Mouse (Mus musculus): ENCODE data around the gene Man1c1. TPM values are rescaled to one million over a fixed set of nuclear protein-coding genes. Genes with fewer than 3 reads are reported as not detected.

Gene Man1c1
- polyA plus RNA-seq, 1 experiment, result 93.7 TPM

DNA sequence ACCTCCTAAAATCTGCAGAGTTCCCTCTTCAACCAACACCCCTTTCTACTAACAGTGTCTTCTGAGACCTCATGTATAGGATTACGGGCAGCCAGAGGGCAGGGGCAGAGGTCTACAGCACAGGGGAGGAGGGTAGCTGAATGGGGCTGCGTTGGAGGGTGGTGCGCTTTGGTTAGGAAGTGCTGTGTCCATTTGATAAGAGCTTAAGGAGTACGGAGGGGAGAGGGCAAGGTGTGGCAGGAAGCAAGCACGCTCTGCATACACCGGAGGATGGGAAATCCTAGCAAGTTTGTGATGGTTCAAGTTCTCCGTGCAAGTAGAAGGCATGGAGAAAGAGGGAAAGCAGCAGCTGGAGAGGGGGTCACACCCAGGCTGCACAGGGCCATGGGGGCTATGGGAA, 102.1 kb downstream of the Man1c1 start:
- Histone ChIP-seq H3K27ac (ENCODE audit: insufficient read depth, low read depth, low read length) (no peak overlapping the region), H3K4me1 (ENCODE audit: control insufficient read depth, insufficient read depth, low read length) (peaks cover 3% of the 10 kb centered on the region; the same call in 1 of the 2 replicates), H3K4me3 (ENCODE audit: insufficient read depth, low read length) (no peak overlapping the region)
- no peak for TF ChIP-seq POLR2A (IDR thresholded peaks at IDR 0.05; ENCODE audit: borderline replicate concordance, low read depth, low read length)

DNA sequence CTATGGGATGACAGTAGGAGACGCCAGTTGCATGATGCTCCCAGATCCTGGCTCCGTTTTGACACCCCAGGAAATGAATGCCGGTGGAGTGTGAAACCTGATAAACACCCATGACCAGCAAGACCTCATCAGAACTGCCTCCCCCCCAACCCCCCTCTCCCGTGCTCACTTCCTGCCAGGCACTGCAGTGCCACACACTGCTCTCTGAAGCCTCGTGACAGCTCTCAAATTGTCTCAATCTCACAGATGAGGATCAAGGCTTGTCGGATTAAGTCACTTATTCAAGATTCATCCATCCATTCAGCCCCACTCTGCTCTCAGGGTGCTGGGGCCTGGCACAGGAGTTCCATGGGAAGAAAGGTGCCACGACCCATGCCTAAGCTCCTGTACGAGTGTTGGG, 102.7 kb downstream of the Man1c1 start:
- Histone ChIP-seq H3K4me3 (ENCODE audit: insufficient read depth, low read length) (no peak overlapping the region), H3K4me1 (ENCODE audit: control insufficient read depth, insufficient read depth, low read length) (peaks cover 3% of the 10 kb centered on the region; the same call in 1 of the 2 replicates), H3K27ac (ENCODE audit: insufficient read depth, low read depth, low read length) (no peak overlapping the region)
- TF ChIP-seq CTCF (IDR thresholded peaks at IDR 0.05; ENCODE audit: low read depth, low read length) (no peak), POLR2A (IDR thresholded peaks at IDR 0.05; ENCODE audit: borderline replicate concordance, low read depth, low read length) (no peak)

DNA sequence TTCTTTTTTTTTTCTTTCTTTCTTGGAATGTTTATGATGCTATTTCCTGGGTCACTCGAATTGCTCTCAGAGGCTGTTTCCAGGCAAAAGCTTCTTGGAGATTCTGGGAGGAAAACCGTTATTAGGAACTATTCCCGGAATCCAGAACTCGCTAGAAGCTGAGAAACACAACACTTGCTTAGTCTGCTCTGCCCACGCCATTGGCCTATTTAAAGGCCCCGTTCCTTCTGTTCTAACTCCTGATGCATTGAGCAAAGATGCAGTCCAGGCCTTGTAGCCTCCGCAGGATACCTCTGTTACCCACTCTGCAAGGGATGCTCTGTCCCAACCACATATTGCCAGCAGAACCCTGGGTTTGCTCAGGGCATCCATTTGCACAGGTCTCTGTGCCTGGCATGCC, 103.3 kb downstream of the Man1c1 start:
- peaks cover 3% of the 10 kb centered on the region; the same call in 1 of the 2 replicates for H3K4me1 ChIP-seq (ENCODE audit: control insufficient read depth, insufficient read depth, low read length)
- no peak overlapping the region for H3K27ac ChIP-seq (ENCODE audit: insufficient read depth, low read depth, low read length)
- TF ChIP-seq CTCF (IDR thresholded peaks at IDR 0.05; ENCODE audit: low read depth, low read length) (no peak), POLR2A (IDR thresholded peaks at IDR 0.05; ENCODE audit: borderline replicate concordance, low read depth, low read length) (no peak)
- no peak overlapping the region for H3K4me3 ChIP-seq (ENCODE audit: insufficient read depth, low read length)

DNA sequence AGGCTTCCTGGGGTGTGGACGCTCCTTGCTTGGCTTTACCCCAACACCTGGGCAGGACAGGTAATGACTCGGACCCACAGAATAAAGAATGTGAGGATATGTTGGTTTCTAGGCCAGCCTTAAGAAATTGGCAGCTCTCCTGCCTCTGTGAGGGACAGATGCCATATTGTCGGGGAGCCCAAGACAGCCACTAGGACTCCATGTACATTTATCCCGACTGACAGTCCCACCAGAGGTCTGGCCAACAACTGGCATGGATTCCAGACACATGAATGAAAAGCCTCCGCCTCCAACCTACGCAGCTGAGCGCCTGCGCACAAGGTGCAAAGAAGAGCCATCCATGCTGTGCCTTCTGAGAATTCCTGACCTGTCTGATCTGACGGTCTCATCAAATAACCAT, 104.0 kb downstream of the Man1c1 start:
- no peak for TF ChIP-seq CTCF (IDR thresholded peaks at IDR 0.05; ENCODE audit: low read depth, low read length)
- no peak for TF ChIP-seq POLR2A (IDR thresholded peaks at IDR 0.05; ENCODE audit: borderline replicate concordance, low read depth, low read length)
- Histone ChIP-seq H3K4me1 (ENCODE audit: control insufficient read depth, insufficient read depth, low read length) (peaks cover 6% of the 10 kb centered on the region; the same call in 1 of the 2 replicates), H3K4me3 (ENCODE audit: insufficient read depth, low read length) (no peak overlapping the region), H3K27ac (ENCODE audit: insufficient read depth, low read depth, low read length) (no peak overlapping the region)

DNA sequence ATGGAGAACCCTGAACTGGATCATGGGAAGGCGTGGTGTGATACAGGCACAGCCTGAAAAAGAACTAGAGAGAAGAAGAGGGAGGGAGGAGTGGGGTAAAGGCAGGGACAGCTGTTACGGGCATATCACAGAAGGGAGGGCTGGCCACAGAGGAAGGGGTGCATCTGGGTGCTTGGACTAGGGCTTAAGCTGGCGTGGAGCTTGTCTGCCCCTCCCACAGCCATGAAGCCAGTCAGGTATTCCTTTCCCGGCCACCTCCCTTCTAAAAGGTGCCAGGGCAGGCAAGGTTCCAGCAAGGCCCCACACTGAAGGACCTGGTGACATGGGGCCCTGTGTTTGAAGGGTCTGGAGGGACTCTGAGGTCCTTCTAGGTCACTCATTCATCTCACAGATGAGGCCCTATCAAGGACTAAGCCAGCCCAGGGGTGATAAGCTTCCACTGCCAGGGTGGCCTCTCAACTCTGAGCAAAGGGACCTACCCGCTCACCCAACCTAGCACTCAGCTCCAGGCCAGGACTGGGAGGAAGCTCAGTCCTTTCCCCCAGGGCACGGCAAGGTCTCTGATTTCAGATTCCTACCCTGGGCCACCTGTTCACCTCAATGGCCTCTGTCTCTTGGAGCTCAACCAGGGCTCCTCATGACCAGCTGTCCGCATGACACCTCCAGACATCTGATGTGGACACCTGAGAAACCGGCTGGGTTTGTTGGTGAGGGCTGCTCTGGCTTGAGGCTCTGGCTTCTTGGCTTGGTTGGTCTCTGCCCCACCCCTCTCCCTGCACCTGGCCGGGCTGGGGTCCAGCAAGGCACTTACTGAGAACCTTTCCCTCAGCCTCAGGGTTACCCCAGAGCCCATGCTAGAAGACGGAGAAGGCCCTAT, 107.0 kb downstream of the Man1c1 start:
- H3K27ac ChIP-seq (ENCODE audit: insufficient read depth, low read depth, low read length), result no peak overlapping the region
- H3K4me3 ChIP-seq (ENCODE audit: insufficient read depth, low read length), result no peak overlapping the region
- H3K4me1 ChIP-seq (ENCODE audit: control insufficient read depth, insufficient read depth, low read length), result peaks cover 10% of the 10 kb centered on the region
- no peak for TF ChIP-seq CTCF (IDR thresholded peaks at IDR 0.05; ENCODE audit: low read depth, low read length)
- TF ChIP-seq POLR2A (IDR thresholded peaks at IDR 0.05; ENCODE audit: borderline replicate concordance, low read depth, low read length), result no peak

DNA sequence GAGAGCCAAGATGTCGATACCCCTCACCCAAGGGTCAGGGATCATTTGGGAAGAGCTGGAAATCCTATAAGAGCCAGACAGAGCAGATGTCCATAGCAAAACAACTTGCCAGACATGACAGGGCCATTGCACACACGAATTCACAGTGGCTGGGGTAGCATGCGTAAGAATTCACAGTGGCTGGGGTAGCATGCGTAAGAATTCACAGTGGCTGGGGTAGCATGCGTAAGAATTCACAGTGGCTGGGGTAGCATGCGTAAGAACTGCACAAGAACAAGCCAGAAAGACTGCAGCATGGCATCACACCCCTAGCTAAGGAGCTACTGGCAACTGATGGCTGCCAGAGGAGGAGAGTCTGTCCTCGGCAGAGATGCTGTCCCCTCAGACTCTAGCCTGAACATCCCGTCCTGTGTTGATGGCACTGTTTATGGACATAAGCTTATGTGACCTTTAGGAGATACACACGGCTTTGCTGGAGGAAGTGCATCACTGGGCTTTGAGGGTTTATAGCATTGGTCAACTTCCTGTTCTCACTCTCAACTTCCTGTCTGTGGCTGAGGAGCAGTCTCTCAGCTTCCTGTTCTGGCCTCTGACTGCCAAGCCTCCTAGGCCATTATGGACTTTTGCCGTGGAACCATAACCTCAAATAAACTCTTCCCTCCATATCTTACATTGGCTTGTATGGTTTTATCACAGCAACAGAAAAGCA, 109.2 kb downstream of the Man1c1 start:
- no peak for TF ChIP-seq POLR2A (IDR thresholded peaks at IDR 0.05; ENCODE audit: borderline replicate concordance, low read depth, low read length)
- Histone ChIP-seq H3K4me1 (ENCODE audit: control insufficient read depth, insufficient read depth, low read length) (peaks cover 19% of the 10 kb centered on the region), H3K4me3 (ENCODE audit: insufficient read depth, low read length) (no peak overlapping the region), H3K27ac (ENCODE audit: insufficient read depth, low read depth, low read length) (peak overlapping the region; percentile 87)

DNA sequence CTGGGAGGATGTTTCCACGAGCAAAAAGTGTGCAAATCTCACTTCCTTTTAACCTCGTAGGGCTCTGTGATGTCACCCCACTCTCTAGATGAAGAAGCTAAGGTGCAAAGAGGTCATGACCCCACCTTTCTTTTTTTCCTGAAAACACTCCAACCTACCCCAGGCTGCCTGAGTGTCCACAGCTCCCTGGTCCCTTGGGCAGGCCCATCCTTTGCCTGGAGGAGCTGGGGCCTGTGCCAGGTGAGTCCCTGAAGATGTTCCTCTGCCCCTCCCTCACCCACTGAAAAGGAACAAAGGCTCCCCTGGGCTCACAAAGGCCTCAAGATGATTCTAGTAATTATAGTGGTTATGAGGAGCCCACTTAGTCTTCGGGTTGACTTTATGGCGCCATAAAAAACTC, 111.6 kb downstream of the Man1c1 start:
- peaks cover 40% of the 10 kb centered on the region for H3K4me1 ChIP-seq (ENCODE audit: control insufficient read depth, insufficient read depth, low read length)
- TF ChIP-seq CTCF (IDR thresholded peaks at IDR 0.05; ENCODE audit: low read depth, low read length) (no peak), POLR2A (IDR thresholded peaks at IDR 0.05; ENCODE audit: borderline replicate concordance, low read depth, low read length) (no peak)
- no peak overlapping the region for H3K27ac ChIP-seq (ENCODE audit: insufficient read depth, low read depth, low read length)
- no peak overlapping the region for H3K4me3 ChIP-seq (ENCODE audit: insufficient read depth, low read length)

DNA sequence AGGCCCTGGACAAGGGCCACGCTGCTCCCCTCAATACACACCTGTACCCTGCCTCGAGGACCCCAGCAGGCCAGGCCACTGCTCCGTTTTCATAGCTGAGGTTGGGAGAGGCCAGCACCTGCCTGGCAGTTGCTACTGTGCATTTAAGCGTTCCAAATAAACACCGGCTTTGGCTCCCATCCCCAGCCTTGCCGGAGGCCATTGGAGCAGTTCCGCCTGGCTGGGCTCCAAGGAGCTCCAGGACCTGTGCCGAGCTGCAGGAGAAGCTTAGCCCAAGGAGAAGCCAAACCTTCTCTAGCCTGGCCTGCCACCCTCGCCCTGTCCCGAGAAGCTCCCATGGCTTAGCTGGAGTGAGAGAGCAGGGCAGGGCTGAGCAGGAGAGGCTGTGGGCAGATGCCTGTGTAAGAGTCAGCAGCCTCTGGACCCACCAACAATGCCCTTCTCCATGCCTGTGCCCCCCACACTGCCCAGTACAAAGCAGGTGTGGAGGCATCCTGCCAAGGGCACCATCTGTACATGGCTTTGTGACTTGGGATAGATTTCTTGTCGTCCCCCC, 112.5 kb downstream of the Man1c1 start:
- no peak for TF ChIP-seq POLR2A (IDR thresholded peaks at IDR 0.05; ENCODE audit: borderline replicate concordance, low read depth, low read length)
- TF ChIP-seq CTCF (IDR thresholded peaks at IDR 0.05; ENCODE audit: low read depth, low read length), result no peak
- Histone ChIP-seq H3K27ac (ENCODE audit: insufficient read depth, low read depth, low read length) (no peak overlapping the region), H3K4me3 (ENCODE audit: insufficient read depth, low read length) (no peak overlapping the region), H3K4me1 (ENCODE audit: control insufficient read depth, insufficient read depth, low read length) (peaks cover 49% of the 10 kb centered on the region)

DNA sequence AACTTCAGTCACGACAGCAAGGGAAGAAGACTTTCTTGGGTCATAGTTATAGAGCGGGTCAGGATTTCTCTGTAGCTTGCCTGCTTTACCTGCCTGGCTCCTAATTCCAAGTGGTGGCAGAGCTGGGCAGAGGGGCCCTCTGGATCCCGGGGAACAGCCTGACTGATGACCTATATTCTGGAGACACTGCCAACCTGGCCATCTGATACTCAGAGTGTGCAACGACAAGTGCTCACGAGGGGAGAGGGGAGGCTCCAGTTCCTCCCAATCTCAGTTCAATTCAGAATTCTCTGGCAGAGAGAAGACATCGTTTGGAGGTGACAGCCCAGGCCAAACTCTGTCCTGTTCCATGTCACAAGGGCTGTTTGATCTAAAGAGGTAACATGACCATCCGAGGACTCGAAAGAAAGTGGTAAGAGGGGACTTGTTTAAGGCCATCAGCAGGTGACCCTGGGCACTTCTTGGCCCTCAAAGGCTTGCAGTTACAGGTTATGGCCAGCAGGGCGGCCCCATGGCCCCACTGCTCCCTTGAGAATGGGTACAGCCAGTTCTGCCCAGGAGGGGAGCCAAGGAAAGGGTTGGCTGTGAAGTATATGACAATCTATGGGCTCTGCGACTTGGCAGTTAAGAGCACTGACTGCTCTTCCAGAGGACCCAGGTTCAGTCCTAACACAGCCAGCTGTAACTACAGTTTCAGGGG, 113.7 kb downstream of the Man1c1 start:
- Histone ChIP-seq H3K4me1 (ENCODE audit: control insufficient read depth, insufficient read depth, low read length) (peaks cover 58% of the 10 kb centered on the region), H3K27ac (ENCODE audit: insufficient read depth, low read depth, low read length) (peak overlapping the region; percentile 97), H3K4me3 (ENCODE audit: insufficient read depth, low read length) (no peak overlapping the region)
- TF ChIP-seq POLR2A (IDR thresholded peaks at IDR 0.05; ENCODE audit: borderline replicate concordance, low read depth, low read length) (no peak), CTCF (IDR thresholded peaks at IDR 0.05; ENCODE audit: low read depth, low read length) (0 out of 2 replicates have a peak, but pooled peaks have one; percentile 4)

All from bone marrow macrophage, adult 2 months (primary cell).